Mouse (Mus musculus) embryonic facial prominence, embryonic 15.5 days (tissue): ENCODE measurements around the gene Nat8f3. TPM values are rescaled to one million over a fixed set of nuclear protein-coding genes. Genes with fewer than 3 reads are reported as not detected.
"Not testable (repeated sequence)": the region's sequence is repeated elsewhere in the genome, so short reads cannot be mapped to it uniquely, and the experiment has no call there.

Source experiments
- ATAC-seq: fragments of 200-750 bp; cut with Nextera tagmentation; 2 replicates; pipeline ENCODE4 v1.8.0; 2017; ENCODE audit warnings: low read depth, moderate TSS enrichment; ENCODE audit not compliant: insufficient number of reproducible peaks, low FRiP score, low TSS enrichment
- H3K27ac ChIP-seq: fragments of 300-500 bp; sonication (generic); replicated peaks from 2 replicates; pipeline ENCODE4 v1.5.1; 2015; ENCODE audit warnings: mild to moderate bottlenecking, inconsistent platforms
- H3K27me3 ChIP-seq: fragments of 300-500 bp; sonication (generic); 2 replicates; pipeline ENCODE4 v1.6.1; 2015; ENCODE audit warnings: inconsistent platforms
- H3K36me3 ChIP-seq: fragments of 300-500 bp; sonication (generic); 2 replicates; pipeline ENCODE4 v1.6.1; 2015; ENCODE audit warnings: mild to moderate bottlenecking, inconsistent platforms
- H3K4me1 ChIP-seq: fragments of 300-500 bp; sonication (generic); 2 replicates; pipeline ENCODE4 v1.6.1; 2015; ENCODE audit warnings: inconsistent platforms
- H3K4me2 ChIP-seq: fragments of 300-500 bp; sonication (generic); replicated peaks from 2 replicates; pipeline ENCODE4 v1.6.1; 2015; ENCODE audit warnings: mild to moderate bottlenecking, inconsistent platforms
- H3K4me3 ChIP-seq: fragments of 300-500 bp; sonication (generic); replicated peaks from 2 replicates; pipeline ENCODE4 v1.5.1; 2015; ENCODE audit warnings: mild to moderate bottlenecking, inconsistent platforms
- H3K9ac ChIP-seq: fragments of 300-500 bp; sonication (generic); 2 replicates; pipeline ENCODE4 v1.6.1; 2015; ENCODE audit warnings: inconsistent platforms
- H3K9me3 ChIP-seq: fragments of 300-500 bp; sonication (generic); replicated peaks from 2 replicates; pipeline ENCODE4 v1.6.1; 2016; ENCODE audit warnings: inconsistent platforms
- WGBS: fragments of 180-500 bp; shearing (Covaris S2); methylation state at CpG from one replicate; pipeline ENCODE4 v1.1.7; 2015; 5-methylcytosine and 5-hydroxymethylcytosine counted together
- polyA plus RNA-seq: library from polyadenylated mRNA; unstranded; fragments of >200 nt; fragmentation: Nextera tagmentation; extraction: Ambion mirVana; gene quantifications from 2 replicates; pipeline ENCODE4 v1.2.1, GENCODE M21; 2015

The Nat8f3 gene
- polyA plus RNA-seq = not detected in 2 replicates

DNA sequence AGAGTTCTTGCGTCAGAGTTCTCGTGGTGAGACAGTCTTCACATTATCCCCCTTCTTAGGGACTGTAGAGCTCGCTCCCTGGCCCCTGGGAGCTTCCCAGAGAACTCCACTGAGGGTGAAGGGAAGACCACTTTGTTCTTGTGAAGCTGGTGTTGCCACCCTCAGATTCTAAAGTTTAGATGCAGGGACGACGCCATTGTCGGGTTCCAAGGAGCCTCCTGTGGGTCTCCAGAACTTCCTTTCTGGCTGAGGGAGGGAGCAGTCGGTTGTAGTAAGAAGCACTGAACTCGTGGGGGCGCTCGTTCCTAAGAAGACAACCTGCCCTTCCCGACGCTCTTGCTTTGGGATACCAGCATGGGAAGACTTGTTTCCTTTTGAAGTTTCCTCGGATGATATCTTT lies at the start of gene Nat8f3:
Nat8f3 (minus strand) TSS at position 223 of the 400 bp plus-strand sequence.
- not testable (repeated sequence) for H3K27ac ChIP-seq, H3K27me3 ChIP-seq, H3K9me3 ChIP-seq, H3K36me3 ChIP-seq, H3K4me2 ChIP-seq, H3K4me1 ChIP-seq, ATAC-seq, H3K9ac ChIP-seq, H3K4me3 ChIP-seq
- 74% methylated on average over 13 of the region's 13 CpGs for whole genome bisulfite sequencing

DNA sequence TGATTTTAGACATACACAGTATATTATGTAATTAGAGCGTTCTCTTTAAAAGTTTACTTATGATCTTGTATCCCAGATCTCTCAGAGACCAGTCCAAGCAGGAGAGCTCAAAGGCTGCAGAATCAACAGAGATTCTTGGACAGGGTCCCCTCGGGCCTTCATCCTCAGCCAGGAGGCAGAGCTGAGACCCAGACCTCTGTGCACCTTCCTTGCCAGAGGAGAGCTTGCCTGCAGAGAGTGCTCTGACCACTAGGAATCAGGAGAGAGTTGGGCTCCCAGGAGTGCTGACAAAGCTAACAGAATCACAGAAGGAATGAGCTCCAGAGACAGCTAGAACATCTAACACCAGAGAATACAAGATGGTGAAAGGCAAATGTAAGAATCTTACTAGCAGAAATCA lies 47.8 kb upstream of the Nat8f3 start:
- no peak overlapping the region for H3K9ac ChIP-seq
- H3K4me2 ChIP-seq = no peak overlapping the region
- H3K4me3 ChIP-seq = no peak overlapping the region
- no peak overlapping the region for H3K27ac ChIP-seq
- ATAC-seq = no peak
- H3K27me3 ChIP-seq = no peaks in the 10 kb centered on the region
- no peaks in the 10 kb centered on the region for H3K36me3 ChIP-seq
- no peaks in the 10 kb centered on the region for H3K9me3 ChIP-seq
- no peaks in the 10 kb centered on the region for H3K4me1 ChIP-seq
- 85% methylated on average over 2 of the region's 2 CpGs for WGBS

DNA sequence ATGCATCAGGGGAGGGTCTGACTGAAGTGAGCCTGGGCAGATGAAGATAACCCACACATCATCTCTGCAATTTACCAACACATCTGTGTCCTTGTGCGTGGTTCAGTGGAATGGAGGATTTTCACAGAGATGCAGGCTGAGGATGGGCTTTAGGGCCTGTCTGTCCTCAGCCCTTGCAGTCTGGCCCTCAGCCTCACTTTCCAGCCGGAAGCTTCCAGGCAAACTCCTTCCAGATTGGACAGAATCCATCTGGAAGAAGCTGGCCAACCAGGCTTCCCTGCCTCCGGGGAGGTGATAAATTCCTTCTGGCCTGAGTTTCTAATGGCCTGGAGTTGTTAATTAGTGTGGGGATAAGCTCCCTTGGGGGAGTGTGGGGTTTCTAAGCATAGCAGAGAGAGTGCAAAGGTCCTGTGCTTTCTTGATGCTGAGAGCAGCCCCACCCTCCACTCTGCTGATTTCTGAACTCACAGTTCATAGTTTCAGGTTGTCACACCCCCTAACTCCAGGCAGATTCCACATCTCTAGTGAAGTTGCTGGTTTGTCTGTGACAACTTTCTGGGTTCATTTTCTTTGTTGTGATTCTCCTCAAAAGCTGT lies 45.5 kb upstream of the Nat8f3 start:
- ATAC-seq, H3K4me1 ChIP-seq, H3K4me3 ChIP-seq, H3K9ac ChIP-seq, H3K4me2 ChIP-seq, H3K27ac ChIP-seq, H3K27me3 ChIP-seq, H3K9me3 ChIP-seq, H3K36me3 ChIP-seq: not testable (repeated sequence)
- WGBS = 47% methylated on average over 3 of the region's 3 CpGs

DNA sequence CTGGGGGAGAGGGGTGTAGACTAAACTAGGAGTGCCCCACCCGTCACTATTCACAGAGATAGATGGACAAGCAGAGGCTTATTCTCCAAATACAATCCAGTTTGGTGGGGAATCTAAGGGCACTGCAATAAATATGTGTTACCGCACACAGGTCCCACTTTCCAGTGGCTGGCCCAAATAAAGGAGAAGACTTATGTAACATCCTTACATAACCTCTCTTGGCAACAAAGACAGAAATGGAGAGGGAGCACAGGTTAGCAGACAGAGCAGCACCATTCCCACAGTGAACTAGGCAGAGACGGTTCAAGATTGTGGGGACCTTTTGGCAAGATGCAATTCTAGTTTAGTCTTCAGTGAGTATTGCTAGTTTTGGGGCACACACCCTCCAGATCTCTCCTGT lies 45.0 kb upstream of the Nat8f3 start:
- H3K9me3 ChIP-seq, ATAC-seq, H3K27ac ChIP-seq, H3K4me2 ChIP-seq, H3K9ac ChIP-seq, H3K27me3 ChIP-seq, H3K36me3 ChIP-seq, H3K4me1 ChIP-seq, H3K4me3 ChIP-seq: not testable (repeated sequence)
- WGBS = 80% methylated on average over 3 of the region's 3 CpGs

DNA sequence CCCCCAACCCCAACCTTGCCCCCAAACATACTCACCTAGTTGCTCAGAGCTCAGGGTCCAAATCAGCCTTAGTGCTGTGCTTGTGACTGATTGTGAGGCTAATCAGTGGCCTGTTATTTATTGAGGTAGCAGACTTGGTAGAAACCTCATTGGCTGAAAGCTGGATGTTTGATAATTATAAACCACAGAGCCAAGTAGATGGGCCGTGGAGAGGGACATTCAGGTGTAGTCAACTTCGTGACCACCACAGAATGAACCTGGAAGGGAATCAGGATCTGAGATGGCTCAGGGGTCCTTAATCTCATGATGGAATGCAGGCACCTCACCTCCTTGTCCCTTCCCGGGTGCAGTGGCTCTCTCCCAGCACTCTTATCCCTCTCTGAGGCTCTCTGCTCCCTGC lies 44.2 kb upstream of the Nat8f3 start:
- not testable (repeated sequence) for H3K4me2 ChIP-seq, H3K36me3 ChIP-seq, H3K4me3 ChIP-seq, H3K9ac ChIP-seq, H3K27me3 ChIP-seq, H3K4me1 ChIP-seq, ATAC-seq, H3K9me3 ChIP-seq, H3K27ac ChIP-seq
- 54% methylated on average over 3 of the region's 3 CpGs for WGBS

DNA sequence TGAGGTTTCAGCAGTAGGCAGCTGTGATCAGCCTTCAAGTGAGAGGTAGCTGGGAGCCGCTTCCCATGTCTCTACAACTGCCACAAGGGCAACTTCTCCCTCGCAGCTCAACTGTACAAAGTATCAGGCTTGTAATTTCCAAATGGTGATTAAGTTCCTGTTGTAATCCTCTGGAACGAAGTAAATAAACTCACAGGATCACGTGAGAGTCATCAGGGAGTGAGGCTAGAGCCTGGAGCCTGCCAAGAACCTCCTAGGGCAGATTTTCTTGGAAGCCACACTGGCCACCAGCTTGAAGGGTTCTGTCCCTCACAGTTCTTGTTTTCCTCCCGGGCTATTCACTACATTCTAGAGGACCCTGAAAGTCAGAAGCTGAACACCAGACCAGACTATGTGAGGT lies 37.6 kb upstream of the Nat8f3 start:
- not testable (repeated sequence) for H3K4me1 ChIP-seq, H3K27ac ChIP-seq, H3K9me3 ChIP-seq, ATAC-seq, H3K4me3 ChIP-seq, H3K4me2 ChIP-seq, H3K27me3 ChIP-seq, H3K36me3 ChIP-seq, H3K9ac ChIP-seq
- WGBS = 64% methylated on average over 5 of the region's 5 CpGs

DNA sequence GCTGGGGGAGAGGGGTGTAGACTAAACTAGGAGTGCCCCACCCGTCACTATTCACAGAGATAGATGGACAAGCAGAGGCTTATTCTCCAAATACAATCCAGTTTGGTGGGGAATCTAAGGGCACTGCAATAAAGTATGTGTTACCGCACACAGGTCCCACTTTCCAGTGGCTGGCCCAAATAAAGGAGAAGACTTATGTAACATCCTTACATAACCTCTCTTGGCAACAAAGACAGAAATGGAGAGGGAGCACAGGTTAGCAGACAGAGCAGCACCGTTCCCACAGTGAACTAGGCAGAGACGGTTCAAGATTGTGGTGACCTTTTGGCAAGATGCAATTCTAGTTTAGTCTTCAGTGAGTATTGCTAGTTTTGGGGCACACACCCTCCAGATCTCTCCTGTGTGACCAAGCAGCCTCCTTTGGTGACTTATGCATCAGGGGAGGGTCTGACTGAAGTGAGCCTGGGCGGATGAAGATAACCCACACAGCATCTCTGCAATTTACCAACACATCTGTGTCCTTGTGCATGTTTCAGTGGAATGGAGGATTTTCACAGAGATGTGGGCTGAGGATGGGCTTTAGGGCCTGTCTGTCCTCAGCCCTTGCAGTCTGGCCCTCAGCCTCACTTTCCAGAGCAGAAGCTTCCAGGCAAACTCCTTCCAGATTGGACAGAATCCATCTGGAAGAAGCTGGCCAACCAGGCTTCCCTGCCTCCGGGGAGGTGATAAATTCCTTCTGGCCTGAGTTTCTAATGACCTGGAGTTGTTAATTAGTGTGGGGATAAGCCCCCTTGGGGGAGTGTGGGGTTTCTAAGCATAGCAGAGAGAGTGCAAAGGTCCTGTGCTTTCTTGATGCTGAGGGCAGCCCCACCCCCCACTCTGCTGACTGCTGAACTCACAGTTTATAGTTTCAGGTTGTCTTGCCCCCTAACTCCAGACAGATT lies 2.2 kb downstream of the Nat8f3 start:
- H3K4me1 ChIP-seq = not testable (repeated sequence)
- 91% methylated on average over 5 of the region's 6 CpGs for WGBS

DNA sequence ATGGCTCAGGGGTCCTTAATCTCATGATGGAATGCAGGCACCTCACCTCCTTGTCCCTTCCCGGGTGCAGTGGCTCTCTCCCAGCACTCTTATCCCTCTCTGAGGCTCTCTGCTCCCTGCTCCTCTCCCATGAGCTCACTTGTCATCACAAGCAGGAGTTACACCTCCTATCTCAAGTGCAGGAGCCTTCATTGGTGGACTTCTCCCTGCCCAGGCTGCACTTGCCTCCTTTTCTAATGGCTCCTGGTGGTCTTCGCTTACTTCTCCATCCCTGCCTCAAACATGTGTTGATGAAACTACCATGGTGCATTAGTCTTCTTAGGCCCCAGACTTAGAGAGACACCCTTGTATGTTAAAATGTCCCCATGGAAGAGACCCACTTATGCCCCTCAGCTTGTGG lies 2.9 kb downstream of the Nat8f3 start:
- ATAC-seq, H3K27me3 ChIP-seq, H3K9ac ChIP-seq, H3K9me3 ChIP-seq, H3K27ac ChIP-seq, H3K4me2 ChIP-seq, H3K4me3 ChIP-seq, H3K4me1 ChIP-seq, H3K36me3 ChIP-seq: not testable (repeated sequence)
- 97% methylated on average over 1 of the region's 2 CpGs for WGBS

More for the DNA sequence above, 2.2 kb downstream of the Nat8f3 start:
- H3K27me3 ChIP-seq, H3K4me3 ChIP-seq, H3K27ac ChIP-seq, ATAC-seq, H3K9me3 ChIP-seq, H3K9ac ChIP-seq, H3K4me2 ChIP-seq, H3K36me3 ChIP-seq: not testable (repeated sequence)

DNA sequence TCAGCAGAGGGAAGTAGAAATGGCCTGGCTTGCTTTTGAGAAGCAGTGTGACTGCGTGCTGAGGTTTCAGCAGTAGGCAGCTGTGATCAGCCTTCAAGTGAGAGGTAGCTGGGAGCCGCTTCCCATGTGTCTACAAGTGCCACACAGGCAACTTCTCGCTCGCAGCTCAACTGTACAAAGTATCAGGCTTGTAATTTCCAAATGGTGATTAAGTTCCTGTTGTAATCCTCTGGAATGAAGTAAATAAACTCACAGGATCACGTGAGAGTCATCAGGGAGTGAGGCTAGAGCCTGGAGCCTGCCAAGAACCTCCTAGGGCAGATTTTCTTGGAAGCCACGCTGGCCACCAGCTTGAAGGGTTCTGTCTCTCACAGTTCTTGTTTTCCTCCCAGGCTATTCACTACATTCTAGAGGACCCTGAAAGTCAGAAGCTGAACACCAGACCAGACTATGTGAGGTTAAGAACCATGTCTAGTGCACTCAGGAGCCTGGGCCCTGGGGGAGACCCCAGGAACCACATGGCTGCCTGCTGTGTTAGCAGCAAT lies 9.8 kb downstream of the Nat8f3 start:
- H3K9ac ChIP-seq, H3K27ac ChIP-seq, H3K9me3 ChIP-seq, H3K27me3 ChIP-seq, ATAC-seq, H3K4me2 ChIP-seq, H3K4me1 ChIP-seq, H3K36me3 ChIP-seq, H3K4me3 ChIP-seq: not testable (repeated sequence)
- 54% methylated on average over 4 of the region's 6 CpGs for WGBS

DNA sequence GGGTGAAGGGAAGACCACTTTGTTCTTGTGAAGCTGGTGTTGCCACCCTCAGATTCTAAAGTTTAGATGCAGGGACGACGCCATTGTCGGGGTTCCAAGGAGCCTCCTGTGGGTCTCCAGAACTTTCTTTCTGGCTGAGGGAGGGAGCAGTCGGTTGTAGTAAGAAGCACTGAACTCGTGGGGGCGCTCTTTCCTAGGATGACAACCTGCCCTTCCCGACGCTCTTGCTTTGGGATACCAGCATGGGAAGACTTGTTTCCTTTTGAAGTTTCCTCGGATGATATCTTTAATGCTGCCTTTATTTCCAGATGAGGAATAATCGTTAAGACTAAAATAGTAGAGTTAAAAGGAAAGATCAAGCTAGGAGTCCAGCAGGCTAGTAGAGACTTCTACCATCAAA lies 52.4 kb downstream of the Nat8f3 start, which contains the start of gene Nat8f7:
Nat8f7 (minus strand) TSS at position 101 of the 400 bp plus-strand sequence.
- not testable (repeated sequence) for H3K27me3 ChIP-seq, H3K36me3 ChIP-seq, H3K4me1 ChIP-seq, H3K9me3 ChIP-seq, H3K9ac ChIP-seq, H3K4me3 ChIP-seq, ATAC-seq, H3K4me2 ChIP-seq, H3K27ac ChIP-seq
- 78% methylated on average over 10 of the region's 10 CpGs for WGBS

DNA sequence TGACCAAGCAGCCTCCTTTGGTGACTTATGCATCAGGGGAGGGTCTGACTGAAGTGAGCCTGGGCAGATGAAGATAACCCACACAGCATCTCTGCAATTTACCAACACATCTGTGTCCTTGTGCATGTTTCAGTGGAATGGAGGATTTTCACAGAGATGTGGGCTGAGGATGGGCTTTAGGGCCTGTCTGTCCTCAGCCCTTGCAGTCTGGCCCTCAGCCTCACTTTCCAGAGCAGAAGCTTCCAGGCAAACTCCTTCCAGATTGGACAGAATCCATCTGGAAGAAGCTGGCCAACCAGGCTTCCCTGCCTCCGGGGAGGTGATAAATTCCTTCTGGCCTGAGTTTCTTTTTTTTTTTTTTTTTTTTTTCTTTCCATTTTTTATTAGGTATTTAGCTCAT lies 55.9 kb downstream of the Nat8f3 start:
- H3K9ac ChIP-seq, H3K4me2 ChIP-seq, H3K36me3 ChIP-seq, H3K4me1 ChIP-seq, H3K27ac ChIP-seq, ATAC-seq, H3K27me3 ChIP-seq, H3K4me3 ChIP-seq, H3K9me3 ChIP-seq: not testable (repeated sequence)
- 75% methylated on average over 1 of the region's 1 CpGs for WGBS
